Mouse (Mus musculus): Measurements from ENCODE around the gene Gm44790. TPM values are rescaled to one million over a fixed set of nuclear protein-coding genes. Genes with fewer than 3 reads are reported as not detected.

The Gm44790 gene
- not detected for polyA plus RNA-seq (2017; shearing (Covaris generic))

DNA sequence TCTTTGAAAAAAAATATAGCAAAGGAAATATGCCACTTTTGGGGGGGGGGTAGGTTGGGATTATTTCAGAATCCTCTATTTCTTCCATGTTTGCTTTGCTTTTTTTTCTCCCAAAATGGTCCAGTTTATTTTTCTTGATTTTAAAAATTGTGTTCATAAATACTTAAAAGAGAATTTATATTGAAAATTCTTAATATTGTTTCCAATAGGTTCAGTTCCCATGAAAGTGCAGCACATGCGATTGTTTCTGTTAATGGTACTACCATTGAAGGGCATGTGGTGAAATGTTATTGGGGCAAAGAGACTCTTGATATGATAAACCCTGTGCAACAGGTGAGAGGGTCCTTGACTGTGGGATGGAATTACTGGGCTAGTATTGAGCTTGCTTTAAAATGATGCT is at the start of gene Gm44790:
TSS of gene Gm44790 (plus strand) at position 301 of the 400 bp plus-strand sequence.

GRCm38 (mm10) chr6:86396581-86397256 is 29.7 kb upstream of the Gm44790 start, which contains the start of gene Pcyox1:
Pcyox1 (minus strand) TSS chr6:86397154.

GRCm38 (mm10) chr6:86404100-86404861 is 22.2 kb upstream of the Gm44790 start, which contains the start of gene Tia1:
Tia1 (plus strand) TSS chr6:86404219.

DNA sequence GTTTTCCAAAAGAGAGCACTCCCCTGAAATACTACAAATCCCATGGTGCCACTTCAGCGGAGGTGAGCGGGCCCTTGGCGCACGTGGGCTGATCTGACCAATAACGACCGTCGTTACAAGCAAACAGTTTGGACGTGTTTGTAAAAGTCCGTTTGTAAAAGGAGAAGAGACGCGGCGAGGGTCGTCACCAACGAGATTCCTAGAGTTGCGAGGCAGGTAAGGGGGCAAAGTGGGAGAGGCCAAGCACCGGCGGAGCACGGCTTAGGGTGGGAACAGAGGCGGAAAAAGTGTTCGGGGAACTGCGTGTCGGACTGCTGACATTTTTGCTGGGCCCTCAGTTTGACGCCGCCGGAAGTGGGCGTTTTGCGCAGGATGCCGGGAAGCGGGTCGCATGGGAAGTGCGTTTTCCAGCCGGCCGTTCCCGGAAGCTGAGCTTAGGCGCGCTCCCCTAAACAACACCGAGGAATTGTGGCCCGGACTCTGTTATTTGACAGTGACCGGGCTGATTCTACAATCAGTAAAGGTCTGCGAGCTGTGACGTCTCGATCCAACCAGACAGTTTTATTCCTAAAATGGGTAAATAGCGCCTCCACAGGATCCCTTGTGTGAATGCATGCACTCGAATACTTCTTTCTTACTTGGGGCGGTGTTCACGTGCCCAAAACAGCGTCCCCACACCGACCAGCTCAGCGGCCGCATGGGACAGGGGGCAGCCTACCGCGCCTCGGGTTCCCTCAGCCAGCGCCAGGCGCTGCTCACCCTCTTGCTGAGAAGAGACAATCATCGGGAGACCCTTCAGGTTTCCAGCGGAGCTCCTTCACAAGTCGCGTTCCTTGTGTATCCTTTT is 12.0 kb downstream of the Gm44790 start, which contains the start of gene C87436:
TSS of gene C87436 (plus strand) at position 103 of the 847 bp plus-strand sequence.

Other genes starting within 250 kb of the Gm44790 start
- gene Tgfa, start 231.4 kb upstream of the Gm44790 start, polyA plus RNA-seq (2017; shearing (Covaris generic)): not detected
- gene Fam136a, start 61.0 kb upstream of the Gm44790 start, polyA plus RNA-seq (2017; shearing (Covaris generic)): 27.4 TPM
- gene Snrpg, start 55.4 kb upstream of the Gm44790 start, polyA plus RNA-seq (2017; shearing (Covaris generic)): 392 TPM
- gene Pcyox1, start 29.5 kb upstream of the Gm44790 start, polyA plus RNA-seq (2017; shearing (Covaris generic)): 8.3 TPM
- gene Tia1, start 22.4 kb upstream of the Gm44790 start, polyA plus RNA-seq (2017; shearing (Covaris generic)): 97.0 TPM
- 60.0 TPM for gene C87436, start 11.7 kb downstream of the Gm44790 start, polyA plus RNA-seq (2017; shearing (Covaris generic))
- gene Pcbp1, start 99.7 kb downstream of the Gm44790 start, polyA plus RNA-seq (2017; shearing (Covaris generic)): 353 TPM
- gene Asprv1, start 201.5 kb downstream of the Gm44790 start, polyA plus RNA-seq (2017; shearing (Covaris generic)): not detected
- 252 TPM for gene Mxd1, start 242.5 kb downstream of the Gm44790 start, polyA plus RNA-seq (2017; shearing (Covaris generic))

Data from naive thymus-derived CD4-positive, alpha-beta T cell, adult 5 months (primary cell).